Mouse (Mus musculus) lung, postnatal 25 days (tissue): ENCODE data around the gene Grb2.
"Not testable (repeated sequence)": the region's sequence is repeated elsewhere in the genome, so short reads cannot be mapped to it uniquely, and the experiment has no call there.

ENCODE experiments used
- DNase-seq: peaks from one replicate; pipeline ENCODE4 v3.0.0; 2022; ENCODE audit warnings: low spot score

The Grb2 gene

GRCm38 (mm10) chr11:115645498-115645897 is 62.9 kb downstream of the Grb2 start:
- not testable (repeated sequence) for DNase-seq

GRCm38 (mm10) chr11:115644308-115644707 is 64.1 kb downstream of the Grb2 start:
- no peak for DNase-seq

GRCm38 (mm10) chr11:115643265-115643664 is 65.1 kb downstream of the Grb2 start:
- no peak for DNase-seq

GRCm38 (mm10) chr11:115642705-115643104 is 65.7 kb downstream of the Grb2 start:
- DNase-seq, result no peak

- no peak for DNase-seq
Observed at GRCm38 (mm10) chr11:115641664-115642036, 66.7 kb downstream of the Grb2 start.

GRCm38 (mm10) chr11:115640978-115641663 is 67.3 kb downstream of the Grb2 start:
- DNase-seq, result peak; percentile 52

- no peak for DNase-seq
Observed at GRCm38 (mm10) chr11:115640311-115640828, 68.0 kb downstream of the Grb2 start.

- DNase-seq, result no peak
Observed at GRCm38 (mm10) chr11:115639540-115639939, 68.9 kb downstream of the Grb2 start.

- no peak for DNase-seq
Observed at GRCm38 (mm10) chr11:115638498-115639409, 69.6 kb downstream of the Grb2 start.

GRCm38 (mm10) chr11:115636960-115637359 is 71.4 kb downstream of the Grb2 start:
- no peak for DNase-seq

- DNase-seq, result no peak
Observed at GRCm38 (mm10) chr11:115635484-115635883, 72.9 kb downstream of the Grb2 start.

GRCm38 (mm10) chr11:115635041-115635440 is 73.4 kb downstream of the Grb2 start:
- DNase-seq, result no peak

- no peak for DNase-seq
Observed at GRCm38 (mm10) chr11:115634109-115634508, 74.3 kb downstream of the Grb2 start.

- DNase-seq, result no peak
Observed at GRCm38 (mm10) chr11:115632862-115633261, 75.5 kb downstream of the Grb2 start.

GRCm38 (mm10) chr11:115632247-115632646 is 76.2 kb downstream of the Grb2 start:
- DNase-seq, result no peak

- DNase-seq, result peak; percentile 62
Observed at GRCm38 (mm10) chr11:115631505-115631890, 76.9 kb downstream of the Grb2 start.

- DNase-seq, result peak; percentile 85
Observed at GRCm38 (mm10) chr11:115630532-115631504, 77.6 kb downstream of the Grb2 start.

GRCm38 (mm10) chr11:115629734-115630531 is 78.5 kb downstream of the Grb2 start:
- no peak for DNase-seq

- no peak for DNase-seq
Observed at GRCm38 (mm10) chr11:115628465-115629101, 79.8 kb downstream of the Grb2 start.

- DNase-seq, result peak; percentile 100
Observed at GRCm38 (mm10) chr11:115627705-115628464, 80.5 kb downstream of the Grb2 start, which contains the start of gene Slc25a19. Gene Slc25a19 (minus strand): TSS chr11:115628295.
